In the genomic region with DNA sequence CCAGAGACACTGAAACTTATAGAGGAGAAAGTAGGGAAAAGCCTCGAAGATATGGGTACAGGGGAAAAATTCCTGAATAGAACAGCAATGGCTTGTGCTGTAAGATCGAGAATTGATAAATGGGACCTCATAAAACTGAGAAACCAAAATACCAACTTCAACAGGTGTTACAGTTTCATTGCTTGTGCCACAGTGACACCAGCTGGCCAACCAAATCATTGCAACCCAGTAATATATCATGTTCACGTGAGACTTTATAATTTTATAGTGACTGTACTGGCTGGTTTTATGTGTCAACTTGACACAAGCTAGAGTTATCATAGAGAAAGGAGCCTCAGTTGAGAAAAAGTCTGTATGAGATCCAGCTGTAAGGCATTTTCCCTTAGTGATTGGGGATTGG, we compare ENCODE assay signal across 10 mouse cellular contexts. TPM values are rescaled to one million over a fixed set of nuclear protein-coding genes. Genes with fewer than 3 reads are reported as not detected.
A peak's percentile ranks its signal among the peaks of the same experiment; 100 is the strongest.
DNase-seq lines count a peak whose midpoint lies in the region; TF ChIP-seq lines count a peak whose summit lies in the region.
"Not testable (repeated sequence)": the region's sequence is repeated elsewhere in the genome, so short reads cannot be mapped to it uniquely, and the experiment has no call there.
"Had no signal": no experiment of that assay in that cellular context is flagged by ENCODE, and none has a peak within 500 bp of the region (broad histone marks: within the 10 kb centered on the region; RNA-seq: fewer than 3 reads in every experiment).

No protein-coding gene starts in this region.

- H3K79me2 ChIP-seq in heart, adult 2 months (replicated peaks; ENCODE audit: control insufficient read depth, insufficient read depth, low read length): peaks cover 11% of the 10 kb centered on the region

- intact Hi-C loops in heart, adult 2 months (cut with DNase I): loop anchor here (1.0 to 2.0 kb wide), 2 partner anchors 62 to 190 kb away; partner anchors contain the start of gene Fhdc1

- not testable (repeated sequence) for H3K9ac ChIP-seq in heart, adult 2 months (ENCODE audit: low read depth, low read length)

- not testable (repeated sequence) for H3K27me3 ChIP-seq in heart, adult 2 months (ENCODE audit: control insufficient read depth, insufficient read depth, low read length); splenic B cell, adult 2 months (ENCODE audit: control insufficient read depth, insufficient read depth, low read length, poor library complexity, severe bottlenecking)

- not testable (repeated sequence) for TF ChIP-seq POLR2A in heart, adult 2 months (IDR thresholded peaks at IDR 0.05; ENCODE audit: insufficient read depth, low read depth, low read length)

- not testable (repeated sequence) for H3K4me3 ChIP-seq in heart, adult 2 months

- TF ChIP-seq EP300 in heart, adult 2 months (IDR thresholded peaks at IDR 0.05; ENCODE audit: insufficient read depth, low read depth, low read length): not testable (repeated sequence)

- WGBS in heart, adult 2 months: 15% methylated on average over 3 of the region's 3 CpGs

- H3K4me1 ChIP-seq in heart, adult 2 months (ENCODE audit: control insufficient read depth, insufficient read depth, low read length): not testable (repeated sequence)

- not testable (repeated sequence) for H3K27ac ChIP-seq in heart, adult 2 months

- peak; percentile 81 for TF ChIP-seq CTCF in heart, adult 2 months (IDR thresholded peaks at IDR 0.05)

- H3K36me3 ChIP-seq in heart, adult 2 months (ENCODE audit: control insufficient read depth, insufficient read depth, low read length); splenic B cell, adult 2 months (ENCODE audit: control insufficient read depth, insufficient read depth, low read length, poor library complexity, severe bottlenecking): not testable (repeated sequence)

- peak; percentile 79 to 80 for DNase-seq in B cell, adult 2 months
- peak; percentile 76 for DNase-seq in adrenal gland, postnatal 10 days
- peak; percentile 71 for DNase-seq in embryo, embryonic 10.5 days (ENCODE audit: low spot score)
- peak; percentile 27 to 72 for DNase-seq in heart, adult 2 months
- peak; percentile 58 to 82 for DNase-seq in kidney, postnatal 36 days
- DNase-seq in liver: peak; percentile 53
- DNase-seq in neural tube, embryonic 10.5 days (ENCODE audit: extremely low spot score, low spot score): peak; percentile 43
- DNase-seq in splenic B cell, adult 2 months (ENCODE audit: low read depth, low spot score): peak; percentile 78

RNA-seq across cellular contexts. Expression of gene Arfip1, which starts 40.0 kb away (rescaled TPM):
- 10 to 100 TPM; 44.7 to 45.8 TPM for total RNA-seq in adrenal gland, postnatal 10 days (2021)
- 10 to 100 TPM; 14.8 TPM for total RNA-seq in heart, adult 2 months (2021)
- polyA plus RNA-seq in heart, adult 2 months (2012; rRNA removed): 5.6 and 9.8 TPM in 2 replicates

RNA-seq across cellular contexts. Expression of gene Tigd4, which starts 50.9 kb away (rescaled TPM):
- total RNA-seq in adrenal gland, postnatal 10 days (2021): under 1 TPM; 0.45 to 0.90 TPM
- total RNA-seq in heart, adult 2 months (2021): under 1 TPM in 1 of 2 experiments, not detected in 1; 0.08 TPM
- polyA plus RNA-seq in heart, adult 2 months (2012; rRNA removed): not detected in 2 replicates
- polyA plus RNA-seq: forebrain, embryonic 13.5 days; intestine, embryonic 15.5 days had no signal
